Mouse (Mus musculus): ENCODE data around the gene Tlcd1. TPM values are rescaled to one million over a fixed set of nuclear protein-coding genes. Genes with fewer than 3 reads are reported as not detected.

The Tlcd1 gene
- polyA plus RNA-seq, 1 experiment from 2014 or later = 14.1 TPM

DNA sequence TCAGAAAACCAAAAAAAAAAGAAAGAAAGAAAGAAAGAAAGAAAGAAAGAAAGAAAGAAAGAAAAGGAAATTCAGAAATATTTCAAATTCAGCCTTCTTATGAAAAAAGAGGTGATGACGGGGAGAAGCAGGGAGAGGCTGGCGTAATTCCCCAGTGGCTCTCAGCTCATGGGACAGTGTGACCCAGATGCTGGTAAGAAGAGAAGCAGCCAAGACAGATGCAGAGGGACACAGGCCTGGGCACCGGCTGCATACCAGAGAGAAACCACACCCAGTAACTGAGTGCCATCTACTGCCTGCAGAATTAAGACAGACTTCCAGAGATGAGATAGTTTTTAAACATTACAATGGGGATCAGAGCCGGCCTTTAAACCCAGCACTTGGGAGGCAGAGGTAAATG lies 47.1 kb downstream of the Tlcd1 start:
- Histone ChIP-seq H3K36me3 (peaks cover 98% of the 10 kb centered on the region), H3K27me3 (no peaks in the 10 kb centered on the region), H3K9ac (no peak overlapping the region), H3K9me3 (no peaks in the 10 kb centered on the region), H3K27ac (no peak overlapping the region), H3K4me2 (replicated peaks) (no peak overlapping the region), H3K4me3 (no peak overlapping the region), H3K4me1 (no peaks in the 10 kb centered on the region)
- ATAC-seq (ENCODE audit: low FRiP score, low read depth) = no peak
- WGBS = 91% methylated on average over 4 of the region's 4 CpGs

Small RNA genes lying within 50 kb of the gene (microRNA-seq; reads per million reads assigned to microRNA genes)
- not detected for gene Mir7653

Other genes starting within 250 kb of the Tlcd1 start
- 0.18 and 0.60 TPM in 2 replicates for gene Sez6, start 245.9 kb upstream of the Tlcd1 start, polyA plus RNA-seq (2015; fragmentation: Nextera tagmentation; extraction: Ambion mirVana)
- 21.5 and 22.0 TPM in 2 replicates for gene Phf12, start 194.0 kb upstream of the Tlcd1 start, polyA plus RNA-seq (2015; fragmentation: Nextera tagmentation; extraction: Ambion mirVana)
- gene Dhrs13, start 144.4 kb upstream of the Tlcd1 start, polyA plus RNA-seq (2015; fragmentation: Nextera tagmentation; extraction: Ambion mirVana) = 20.1 and 21.1 TPM in 2 replicates
- gene Flot2, start 138.8 kb upstream of the Tlcd1 start, polyA plus RNA-seq (2015; fragmentation: Nextera tagmentation; extraction: Ambion mirVana) = 52.0 and 52.9 TPM in 2 replicates
- gene Eral1, start 96.3 kb upstream of the Tlcd1 start, polyA plus RNA-seq (2015; fragmentation: Nextera tagmentation; extraction: Ambion mirVana) = 37.8 and 38.7 TPM in 2 replicates
- 13.7 and 16.1 TPM in 2 replicates for gene Fam222b, start 82.1 kb upstream of the Tlcd1 start, polyA plus RNA-seq (2015; fragmentation: Nextera tagmentation; extraction: Ambion mirVana)
- gene Traf4, start 11.1 kb upstream of the Tlcd1 start, polyA plus RNA-seq (2015; fragmentation: Nextera tagmentation; extraction: Ambion mirVana) = 108 and 109 TPM in 2 replicates
- 20.1 and 20.7 TPM in 2 replicates for gene Nek8, start within 50 bp of the Tlcd1 start, polyA plus RNA-seq (2015; fragmentation: Nextera tagmentation; extraction: Ambion mirVana)
- gene Rpl23a, start 6.9 kb downstream of the Tlcd1 start, polyA plus RNA-seq (2015; fragmentation: Nextera tagmentation; extraction: Ambion mirVana) = 1,373 and 1,384 TPM in 2 replicates
- gene Rab34, start 11.7 kb downstream of the Tlcd1 start, polyA plus RNA-seq (2015; fragmentation: Nextera tagmentation; extraction: Ambion mirVana) = 171 and 185 TPM in 2 replicates
- gene Proca1, start 16.7 kb downstream of the Tlcd1 start, polyA plus RNA-seq (2015; fragmentation: Nextera tagmentation; extraction: Ambion mirVana) = 2.7 and 3.0 TPM in 2 replicates
- gene Sdf2, start 69.0 kb downstream of the Tlcd1 start, polyA plus RNA-seq (2015; fragmentation: Nextera tagmentation; extraction: Ambion mirVana) = 78.9 and 81.2 TPM in 2 replicates
- gene Supt6, start 69.3 kb downstream of the Tlcd1 start, polyA plus RNA-seq (2015; fragmentation: Nextera tagmentation; extraction: Ambion mirVana) = 29.4 and 33.2 TPM in 2 replicates
- gene 2610507B11Rik, start 85.0 kb downstream of the Tlcd1 start, polyA plus RNA-seq (2015; fragmentation: Nextera tagmentation; extraction: Ambion mirVana) = 74.7 and 76.1 TPM in 2 replicates
- 0.11 and 0.56 TPM in 2 replicates for gene BC030499, start 114.1 kb downstream of the Tlcd1 start, polyA plus RNA-seq (2015; fragmentation: Nextera tagmentation; extraction: Ambion mirVana)
- gene Spag5, start 124.8 kb downstream of the Tlcd1 start, polyA plus RNA-seq (2015; fragmentation: Nextera tagmentation; extraction: Ambion mirVana) = 39.6 and 45.8 TPM in 2 replicates
- gene Aldoc, start 146.3 kb downstream of the Tlcd1 start, polyA plus RNA-seq (2015; fragmentation: Nextera tagmentation; extraction: Ambion mirVana) = 6.5 and 6.6 TPM in 2 replicates
- 88.5 and 88.9 TPM in 2 replicates for gene Pigs, start 151.7 kb downstream of the Tlcd1 start, polyA plus RNA-seq (2015; fragmentation: Nextera tagmentation; extraction: Ambion mirVana)
- gene Unc119, start 166.8 kb downstream of the Tlcd1 start, polyA plus RNA-seq (2015; fragmentation: Nextera tagmentation; extraction: Ambion mirVana) = 70.1 and 74.7 TPM in 2 replicates
- 0.24 and 0.48 TPM in 2 replicates for gene Foxn1, start 209.8 kb downstream of the Tlcd1 start, polyA plus RNA-seq (2015; fragmentation: Nextera tagmentation; extraction: Ambion mirVana)
- gene Slc13a2, start 245.5 kb downstream of the Tlcd1 start, polyA plus RNA-seq (2015; fragmentation: Nextera tagmentation; extraction: Ambion mirVana) = not detected in 2 replicates

Measured in limb, embryonic 13.5 days (tissue).